Mouse (Mus musculus) G1E (cell line): ENCODE measurements around the gene Arhgap24. TPM values are rescaled to one million over a fixed set of nuclear protein-coding genes. Genes with fewer than 3 reads are reported as not detected.

Experiments used
- ATAC-seq: 2 replicates; pipeline ENCODE4 v1.8.0; 2016; ENCODE audit warnings: mild to moderate bottlenecking; ENCODE audit not compliant: insufficient number of reproducible peaks, poor library complexity, low FRiP score, severe bottlenecking; ENCODE audit errors: extremely low read depth
- DNase-seq: peaks from one replicate; pipeline ENCODE4 v3.0.0; 2012; ENCODE audit warnings: low spot score
- H3K27me3 ChIP-seq: 2 replicates; pipeline ENCODE4 v1.6.1; 2012; ENCODE audit warnings: mild to moderate bottlenecking, low read length, inconsistent platforms; ENCODE audit not compliant: insufficient read depth
- H3K36me3 ChIP-seq: replicated peaks from 2 replicates; pipeline ENCODE3; 2012; ENCODE audit warnings: mild to moderate bottlenecking, inconsistent platforms
- H3K4me1 ChIP-seq: 2 replicates; pipeline ENCODE4 v1.6.1; 2012; ENCODE audit warnings: low read depth, low read length, inconsistent platforms, mixed read lengths; ENCODE audit not compliant: insufficient read depth
- H3K4me3 ChIP-seq: 2 replicates; pipeline ENCODE4 v1.5.1; 2012; ENCODE audit warnings: low read depth, mild to moderate bottlenecking, inconsistent platforms, low read length, moderate library complexity, mixed read lengths
- H3K9me3 ChIP-seq: replicated peaks from 2 replicates; pipeline ENCODE4 v1.6.1; 2012; ENCODE audit warnings: inconsistent platforms
- CTCF ChIP-seq: IDR thresholded peaks from 2 replicates; pipeline ENCODE4 v1.5.1; 2012; ENCODE audit warnings: low read depth, low read length, inconsistent platforms, mixed read lengths
- GATA1 ChIP-seq: IDR thresholded peaks from 2 replicates; pipeline ENCODE4 v1.6.1; 2012; ENCODE audit warnings: borderline replicate concordance, low read length, inconsistent platforms, mixed read lengths
- GATA2 ChIP-seq: IDR thresholded peaks from 2 replicates; pipeline ENCODE4 v1.6.1; 2012; ENCODE audit warnings: low read depth, low read length, inconsistent platforms, borderline replicate concordance
- POLR2AphosphoS5 ChIP-seq: IDR thresholded peaks from 2 replicates; pipeline ENCODE4 v1.6.1; 2012; ENCODE audit warnings: low read depth, low read length, inconsistent platforms; ENCODE audit not compliant: insufficient replicate concordance
- TAL1 ChIP-seq: conservative IDR thresholded peaks from 2 replicates; pipeline ENCODE4 v1.6.1; 2012; ENCODE audit warnings: low read depth, low read length, inconsistent platforms, mixed read lengths
- polyA plus RNA-seq: library from polyadenylated mRNA; stranded (reverse); fragments of >175 nt; gene quantifications from 2 replicates; pipeline ENCODE4 v1.2.3, GENCODE M21; 2012
- total RNA-seq, 2 experiments: library from RNA; stranded (forward) in 1 of 2; stranded (reverse) in 1 of 2; fragments of 200-1000 nt in 1 of 2; fragments of >200 nt in 1 of 2; fragmentation: Nextera tagmentation in 1 of 2; gene quantifications; 2 replicates each; pipeline ENCODE4 v1.2.3; 2014 to 2017

Gene Arhgap24
- total and polyA plus RNA-seq, 3 experiments, result 0.22 TPM; not detected in 2

DNA sequence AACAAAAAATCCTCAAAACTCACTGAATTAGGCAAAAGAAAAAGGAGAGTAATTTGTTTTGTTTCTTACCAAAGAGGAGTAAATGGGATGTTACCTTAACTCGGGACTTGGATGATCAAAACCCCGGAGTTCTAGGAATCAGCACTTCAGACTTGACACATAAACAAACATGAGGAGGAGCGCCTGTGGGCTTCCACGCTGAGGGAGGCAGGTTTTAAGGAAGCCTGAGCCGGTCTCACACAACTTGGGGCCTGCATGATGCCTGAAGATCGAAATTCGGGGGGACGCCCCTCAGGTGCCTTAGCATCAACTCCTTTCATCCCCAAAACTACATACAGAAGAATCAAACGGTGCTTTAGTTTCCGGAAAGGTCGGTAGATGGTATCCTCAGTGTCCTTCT, 364.6 kb downstream of the Arhgap24 start:
- ATAC-seq, result no peak

DNA sequence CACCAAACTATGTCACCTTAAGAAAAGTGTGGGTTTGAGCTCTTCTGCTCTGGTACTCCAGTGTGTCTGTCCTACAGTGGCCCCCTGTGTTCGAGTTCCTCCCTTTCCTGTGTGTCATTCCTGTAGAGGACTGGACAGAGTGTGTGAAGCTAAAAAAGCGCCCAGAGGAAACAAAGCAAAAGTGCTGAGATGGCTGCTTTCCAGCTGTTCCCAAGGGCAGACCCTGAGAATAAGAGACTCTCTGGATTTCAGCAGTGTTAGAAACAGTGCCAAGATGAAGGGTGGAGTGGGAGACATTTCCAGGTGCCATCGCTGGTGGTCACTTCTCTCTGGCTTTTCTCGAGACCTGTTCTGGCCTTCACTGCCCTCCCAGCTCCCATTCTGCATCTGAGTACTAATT, 366.7 kb downstream of the Arhgap24 start:
- H3K36me3 ChIP-seq, result no peaks in the 10 kb centered on the region
- no peak overlapping the region for H3K4me3 ChIP-seq
- TF ChIP-seq POLR2AphosphoS5, result no peak
- no peak for TF ChIP-seq TAL1
- no peak for TF ChIP-seq GATA2
- TF ChIP-seq GATA1, result no peak
- no peak for TF ChIP-seq CTCF
- H3K27me3 ChIP-seq, result no peaks in the 10 kb centered on the region
- no peak for ATAC-seq
- no peak for DNase-seq
- H3K9me3 ChIP-seq, result peaks cover 38% of the 10 kb centered on the region
- no peaks in the 10 kb centered on the region for H3K4me1 ChIP-seq

More for the DNA sequence above, 364.6 kb downstream of the Arhgap24 start:
- Histone ChIP-seq H3K4me1 (no peaks in the 10 kb centered on the region), H3K27me3 (no peaks in the 10 kb centered on the region), H3K4me3 (no peak overlapping the region), H3K9me3 (peaks cover 51% of the 10 kb centered on the region), H3K36me3 (no peaks in the 10 kb centered on the region)
- no peak for DNase-seq
- TF ChIP-seq CTCF, result no peak
- no peak for TF ChIP-seq TAL1
- TF ChIP-seq GATA2, result no peak
- no peak for TF ChIP-seq POLR2AphosphoS5
- TF ChIP-seq GATA1, result no peak

DNA sequence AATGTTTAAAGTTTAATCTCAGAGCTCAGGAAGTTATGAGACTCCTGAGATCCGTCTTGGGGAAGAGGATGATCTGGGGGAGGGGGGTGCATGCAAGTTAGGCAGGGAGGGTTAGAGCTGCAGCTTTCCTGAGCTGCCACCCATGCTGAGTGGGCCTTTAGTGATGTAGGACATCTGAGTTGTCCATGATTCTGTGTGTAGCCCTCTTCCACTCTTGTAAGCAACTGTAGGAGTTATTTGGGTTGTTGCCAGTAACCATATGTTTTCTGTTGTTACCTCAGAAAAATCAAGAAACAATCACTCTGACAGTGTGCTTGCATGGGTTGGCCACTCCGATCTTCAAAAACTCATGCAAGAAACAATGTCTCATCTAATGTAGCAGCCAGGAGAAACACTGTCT, 370.6 kb downstream of the Arhgap24 start:
- TF ChIP-seq POLR2AphosphoS5 (no peak), GATA1 (no peak), CTCF (no peak), GATA2 (no peak), TAL1 (no peak)
- H3K36me3 ChIP-seq, result no peaks in the 10 kb centered on the region
- ATAC-seq, result no peak
- no peaks in the 10 kb centered on the region for H3K4me1 ChIP-seq
- peaks cover 34% of the 10 kb centered on the region for H3K9me3 ChIP-seq
- H3K27me3 ChIP-seq, result no peaks in the 10 kb centered on the region
- H3K4me3 ChIP-seq, result no peak overlapping the region
- no peak for DNase-seq

DNA sequence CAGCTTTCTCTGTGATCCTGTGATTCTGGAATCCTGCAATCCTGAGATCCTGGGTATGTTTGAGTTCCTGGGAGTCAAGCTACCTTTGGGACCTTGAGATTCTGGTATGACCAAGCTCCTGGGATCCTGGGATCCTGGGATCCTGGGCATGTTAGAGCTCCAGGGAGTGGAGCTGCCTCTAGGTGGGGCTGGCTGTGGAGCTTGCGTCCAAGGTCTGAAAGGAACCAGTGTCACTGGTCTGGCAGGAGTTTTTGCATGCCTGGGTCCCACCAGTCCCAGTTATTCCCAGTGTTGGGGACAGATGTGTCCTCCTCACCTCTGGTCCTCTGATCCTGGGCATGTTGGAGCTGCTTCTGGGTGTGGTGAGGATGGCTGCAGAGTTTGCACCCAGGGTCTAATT, 372.6 kb downstream of the Arhgap24 start:
- no peak overlapping the region for H3K4me3 ChIP-seq
- no peaks in the 10 kb centered on the region for H3K4me1 ChIP-seq
- peaks cover 30% of the 10 kb centered on the region for H3K9me3 ChIP-seq
- no peak for ATAC-seq
- no peaks in the 10 kb centered on the region for H3K36me3 ChIP-seq
- no peaks in the 10 kb centered on the region for H3K27me3 ChIP-seq
- DNase-seq, result no peak
- no peak for TF ChIP-seq POLR2AphosphoS5
- no peak for TF ChIP-seq GATA1
- TF ChIP-seq TAL1, result no peak
- TF ChIP-seq GATA2, result no peak
- no peak for TF ChIP-seq CTCF

DNA sequence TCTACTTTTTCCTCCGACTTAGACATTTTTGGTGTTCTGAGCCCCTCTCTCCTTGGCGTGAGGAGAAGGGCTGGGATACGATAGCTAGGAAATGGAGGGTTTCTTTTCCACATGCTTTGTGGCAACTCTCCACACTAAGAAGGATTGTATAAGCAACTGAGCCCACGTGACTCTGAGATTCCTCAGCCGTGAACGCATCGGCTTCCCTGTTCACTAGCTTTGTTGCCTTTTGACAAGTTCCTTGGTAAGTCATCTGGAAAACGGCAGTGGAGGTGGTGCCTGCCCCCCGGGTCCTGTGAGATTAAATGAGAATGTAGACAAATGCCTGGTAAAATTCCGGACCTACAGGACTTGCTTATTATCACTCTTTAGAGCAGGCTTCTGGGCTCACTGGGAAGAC, 374.6 kb downstream of the Arhgap24 start:
- ATAC-seq (no peak), DNase-seq (no peak)
- Histone ChIP-seq H3K27me3 (no peaks in the 10 kb centered on the region), H3K4me3 (no peak overlapping the region), H3K9me3 (peaks cover 30% of the 10 kb centered on the region), H3K4me1 (no peaks in the 10 kb centered on the region), H3K36me3 (no peaks in the 10 kb centered on the region)
- TF ChIP-seq TAL1 (no peak), GATA1 (no peak), GATA2 (no peak), CTCF (no peak), POLR2AphosphoS5 (no peak)

DNA sequence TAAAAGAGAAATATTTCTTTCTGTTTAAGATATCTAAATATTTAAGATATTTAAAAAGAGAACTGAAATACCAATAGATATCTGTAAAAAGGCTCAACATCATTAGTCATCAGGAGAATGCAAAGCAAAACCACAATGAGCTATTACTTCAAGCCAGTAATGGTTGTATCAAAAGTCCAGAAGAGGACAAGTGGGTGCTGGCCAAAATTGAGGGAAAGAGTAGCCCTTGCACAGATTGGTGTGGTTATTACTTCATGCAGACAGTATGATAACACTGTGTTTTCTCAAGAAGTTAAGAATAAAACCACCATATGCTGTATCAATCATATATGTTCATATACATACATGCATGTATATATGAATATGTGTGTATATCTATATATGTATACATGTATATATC, 376.9 kb downstream of the Arhgap24 start:
- no peak for ATAC-seq

More for the DNA sequence above, 376.9 kb downstream of the Arhgap24 start:
- no peak for DNase-seq
- H3K9me3 ChIP-seq, result peaks cover 33% of the 10 kb centered on the region
- no peaks in the 10 kb centered on the region for H3K4me1 ChIP-seq
- H3K4me3 ChIP-seq, result no peak overlapping the region
- TF ChIP-seq TAL1 (no peak), GATA1 (no peak), CTCF (no peak), POLR2AphosphoS5 (no peak), GATA2 (no peak)
- no peaks in the 10 kb centered on the region for H3K27me3 ChIP-seq
- no peaks in the 10 kb centered on the region for H3K36me3 ChIP-seq
